Mouse (Mus musculus): ENCODE results near the gene Hmgb2.

GRCm38 (mm10) chr8:57552102-57553032, 40.7 kb downstream of the Hmgb2 start:
- TF ChIP-seq CTCF (IDR thresholded peaks at IDR 0.05): no peak
- TF ChIP-seq EP300 (IDR thresholded peaks at IDR 0.05): no peak
